Mouse (Mus musculus): Measurements from ENCODE around the gene Fam171a1. TPM values are rescaled to one million over a fixed set of nuclear protein-coding genes. Genes with fewer than 3 reads are reported as not detected.

Fam171a1 gene
- polyA plus RNA-seq, 1 experiment = 35.7 TPM

DNA sequence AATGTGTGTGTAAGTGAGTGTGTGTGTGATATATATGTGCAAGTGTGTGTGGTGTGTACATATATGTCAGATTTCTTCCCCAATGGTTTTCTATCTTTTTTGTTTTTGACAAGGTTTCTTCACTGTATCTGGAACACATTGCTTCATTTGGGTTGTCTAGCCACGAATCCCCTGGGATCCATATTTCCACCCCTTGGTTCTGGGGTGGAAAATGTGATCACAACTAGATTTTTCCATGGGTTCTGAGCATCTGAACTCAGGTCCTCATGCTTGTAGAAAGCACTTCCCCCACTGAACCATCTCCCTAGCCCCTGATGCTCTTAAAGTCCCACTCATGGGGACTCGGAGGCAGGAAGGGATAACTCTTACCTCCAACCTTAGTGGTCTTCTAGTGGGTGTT is 159.3 kb downstream of the Fam171a1 start:
- WGBS = 81% methylated on average over 2 of the region's 2 CpGs
- Histone ChIP-seq H3K4me3 (replicated peaks; ENCODE audit: extremely low read depth, low read depth, low read length) (no peak overlapping the region), H3K4me1 (ENCODE audit: control insufficient read depth, insufficient read depth, low read length) (no peaks in the 10 kb centered on the region)
- DNase-seq = no peak
- no peak for TF ChIP-seq POLR2A (IDR thresholded peaks at IDR 0.05; ENCODE audit: borderline replicate concordance, extremely low read depth, low read depth, low read length)

GRCm38 (mm10) chr2:3276106-3276505 is 162.1 kb downstream of the Fam171a1 start:
- no peaks in the 10 kb centered on the region for H3K4me1 ChIP-seq (ENCODE audit: control insufficient read depth, insufficient read depth, low read length)
- H3K4me3 ChIP-seq (replicated peaks; ENCODE audit: extremely low read depth, low read depth, low read length) = no peak overlapping the region
- WGBS = 68% methylated on average over 2 of the region's 2 CpGs
- TF ChIP-seq POLR2A (IDR thresholded peaks at IDR 0.05; ENCODE audit: borderline replicate concordance, extremely low read depth, low read depth, low read length) (no peak), CTCF (IDR thresholded peaks at IDR 0.05; ENCODE audit: insufficient read depth, low read length) (no peak)
- no peak for DNase-seq

Other genes with a start within 250 kb of the Fam171a1 start
- 5.0 and 6.8 TPM in 2 replicates for gene Nmt2, start 170.0 kb downstream of the Fam171a1 start, polyA plus RNA-seq (2012; rRNA removed)
- gene Rpp38, start 218.4 kb downstream of the Fam171a1 start, polyA plus RNA-seq (2012; rRNA removed) = 1.1 and 2.2 TPM in 2 replicates
- not detected in 2 replicates for gene Acbd7, start 221.9 kb downstream of the Fam171a1 start, polyA plus RNA-seq (2012; rRNA removed)